8 mouse cellular contexts compared by ENCODE assay signal in the genomic region with DNA sequence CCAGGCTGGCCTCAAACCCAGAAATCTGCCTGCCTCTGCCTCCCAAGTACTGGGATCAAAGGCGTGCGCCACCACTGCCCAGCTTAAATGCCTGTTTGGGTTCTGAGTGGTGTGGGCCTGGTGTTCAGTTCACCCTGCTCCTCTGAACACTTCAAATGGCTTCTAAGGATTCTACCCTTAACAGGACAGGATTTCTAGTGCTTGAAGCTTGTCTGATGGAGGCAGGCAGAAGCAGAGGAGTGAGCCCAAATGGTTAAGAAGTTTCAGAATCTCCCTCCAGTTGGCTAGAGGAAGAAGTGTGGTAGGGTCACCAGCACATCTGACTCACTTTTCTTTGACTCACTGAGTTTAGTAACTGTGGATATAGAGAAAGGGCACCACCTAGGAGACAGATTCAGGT. TPM values are rescaled to one million over a fixed set of nuclear protein-coding genes. Genes with fewer than 3 reads are reported as not detected.
DNase-seq lines count a peak whose midpoint lies in the region; ATAC-seq and TF ChIP-seq lines count a peak whose summit lies in the region.

No protein-coding gene starts in this region.

- H3K36me3 ChIP-seq in forebrain, embryonic 11.5 days (ENCODE audit: control insufficient read depth, insufficient read depth, low read length): peaks cover 3% of the 10 kb centered on the region
- peaks cover 11% of the 10 kb centered on the region for H3K36me3 ChIP-seq in forebrain, embryonic 14.5 days (ENCODE audit: control insufficient read depth, insufficient read depth, low read length)
- H3K36me3 ChIP-seq in midbrain, embryonic 11.5 days (ENCODE audit: control insufficient read depth, insufficient read depth, low read length): peaks cover 10% of the 10 kb centered on the region
- peaks cover 11% of the 10 kb centered on the region for H3K36me3 ChIP-seq in midbrain, postnatal 0 days (ENCODE audit: insufficient read depth, low read length)
- peaks cover 16% of the 10 kb centered on the region for H3K36me3 ChIP-seq in intestine, postnatal 0 days (ENCODE audit: control insufficient read depth, insufficient read depth)
- peaks cover 15% of the 10 kb centered on the region for H3K36me3 ChIP-seq in stomach, embryonic 16.5 days (ENCODE audit: control insufficient read depth, insufficient read depth, low read length)

- H3K4me3 ChIP-seq in forebrain, embryonic 11.5 days (ENCODE audit: low read depth, low read length): no peak overlapping the region
- H3K4me3 ChIP-seq in forebrain, embryonic 14.5 days (ENCODE audit: low read depth, low read length): no peak overlapping the region
- no peak overlapping the region for H3K4me3 ChIP-seq in midbrain, embryonic 11.5 days (ENCODE audit: low read depth, low read length)
- no peak overlapping the region for H3K4me3 ChIP-seq in midbrain, postnatal 0 days (ENCODE audit: low read depth, low read length)
- H3K4me3 ChIP-seq in intestine, postnatal 0 days (ENCODE audit: low read depth, low read length): no peak overlapping the region
- peak overlapping the region; percentile 43; the same call in 1 of the 2 replicates for H3K4me3 ChIP-seq in stomach, embryonic 16.5 days (replicated peaks; ENCODE audit: low read length)

- H3K9ac ChIP-seq in forebrain, embryonic 11.5 days (ENCODE audit: low read length): no peak overlapping the region
- no peak overlapping the region for H3K9ac ChIP-seq in forebrain, embryonic 14.5 days (ENCODE audit: low read length)
- H3K9ac ChIP-seq in midbrain, embryonic 11.5 days (ENCODE audit: low read length): no peak overlapping the region; the same call in 1 of the 2 replicates
- no peak overlapping the region for H3K9ac ChIP-seq in midbrain, postnatal 0 days (replicated peaks; ENCODE audit: low read length, poor library complexity, severe bottlenecking)
- no peak overlapping the region for H3K9ac ChIP-seq in intestine, postnatal 0 days (ENCODE audit: low read depth, low read length)
- H3K9ac ChIP-seq in stomach, embryonic 16.5 days (ENCODE audit: low read length): peak overlapping the region; percentile 62

- 86% methylated on average over 2 of the region's 2 CpGs for WGBS in forebrain, embryonic 11.5 days
- 89% methylated on average over 2 of the region's 2 CpGs for WGBS in forebrain, embryonic 14.5 days
- 98% methylated on average over 2 of the region's 2 CpGs for WGBS in midbrain, embryonic 11.5 days
- WGBS in midbrain, postnatal 0 days: 89% methylated on average over 2 of the region's 2 CpGs
- WGBS in intestine, postnatal 0 days: 86% methylated on average over 2 of the region's 2 CpGs
- 88% methylated on average over 2 of the region's 2 CpGs for WGBS in stomach, embryonic 16.5 days

- no peak for TF ChIP-seq CTCF in midbrain, postnatal 0 days (IDR thresholded peaks at IDR 0.05)
- no peak for TF ChIP-seq CTCF in intestine, postnatal 0 days (IDR thresholded peaks at IDR 0.05; ENCODE audit: low read depth)

- no peaks in the 10 kb centered on the region for H3K9me3 ChIP-seq in forebrain, embryonic 11.5 days (ENCODE audit: control insufficient read depth, low read length)
- H3K9me3 ChIP-seq in forebrain, embryonic 14.5 days (replicated peaks; ENCODE audit: control insufficient read depth, low read length): no peaks in the 10 kb centered on the region
- H3K9me3 ChIP-seq in midbrain, embryonic 11.5 days (ENCODE audit: control insufficient read depth, low read length): no peaks in the 10 kb centered on the region
- no peaks in the 10 kb centered on the region for H3K9me3 ChIP-seq in midbrain, postnatal 0 days (ENCODE audit: low read length)
- H3K9me3 ChIP-seq in intestine, postnatal 0 days (ENCODE audit: control insufficient read depth): no peaks in the 10 kb centered on the region
- no peaks in the 10 kb centered on the region for H3K9me3 ChIP-seq in stomach, embryonic 16.5 days (replicated peaks; ENCODE audit: control insufficient read depth, low read length)

- no peak for DNase-seq in forebrain, embryonic 11.5 days (ENCODE audit: low spot score)
- no peak for DNase-seq in forebrain, embryonic 14.5 days (ENCODE audit: low spot score)
- DNase-seq in midbrain, embryonic 11.5 days (ENCODE audit: low spot score, missing footprints): peak; percentile 83
- no peak for DNase-seq in midbrain, postnatal 0 days (ENCODE audit: low spot score)
- DNase-seq in ovary, postnatal 10 days (ENCODE audit: low spot score): no peak
- DNase-seq in embryo, embryonic 10 days (ENCODE audit: low spot score): no peak

- H3K27ac ChIP-seq in forebrain, embryonic 11.5 days (ENCODE audit: low read depth, low read length): peak overlapping the region; percentile 86; the same call in 1 of the 2 replicates
- H3K27ac ChIP-seq in forebrain, embryonic 14.5 days (ENCODE audit: low read depth, low read length): no peak overlapping the region
- H3K27ac ChIP-seq in midbrain, embryonic 11.5 days (ENCODE audit: low read depth, low read length): 0 out of 2 replicates have a peak overlapping the region, but pooled peaks have one; percentile 76
- H3K27ac ChIP-seq in midbrain, postnatal 0 days (ENCODE audit: low read depth, low read length): no peak overlapping the region
- peak overlapping the region; percentile 81 for H3K27ac ChIP-seq in intestine, postnatal 0 days (ENCODE audit: low read depth, low read length)
- H3K27ac ChIP-seq in stomach, embryonic 16.5 days (ENCODE audit: low read length): peak overlapping the region; percentile 95

- H3K4me2 ChIP-seq in forebrain, embryonic 11.5 days (ENCODE audit: low read depth, low read length, severe bottlenecking): no peak overlapping the region
- no peak overlapping the region for H3K4me2 ChIP-seq in forebrain, embryonic 14.5 days (ENCODE audit: low read length)
- peak overlapping the region; percentile 59; the same call in 1 of the 2 replicates for H3K4me2 ChIP-seq in midbrain, embryonic 11.5 days
- no peak overlapping the region; the same call in 1 of the 2 replicates for H3K4me2 ChIP-seq in midbrain, postnatal 0 days (ENCODE audit: low read depth, low read length, poor library complexity, severe bottlenecking)
- peak overlapping the region; percentile 64; the same call in 1 of the 2 replicates for H3K4me2 ChIP-seq in intestine, postnatal 0 days (replicated peaks; ENCODE audit: low read depth)
- H3K4me2 ChIP-seq in stomach, embryonic 16.5 days (ENCODE audit: low read depth, low read length): peak overlapping the region; percentile 62

- no peaks in the 10 kb centered on the region for H3K27me3 ChIP-seq in forebrain, embryonic 11.5 days (ENCODE audit: control insufficient read depth, insufficient read depth, low read length)
- no peaks in the 10 kb centered on the region for H3K27me3 ChIP-seq in forebrain, embryonic 14.5 days (replicated peaks; ENCODE audit: control insufficient read depth, insufficient read depth, low read length)
- H3K27me3 ChIP-seq in midbrain, embryonic 11.5 days (ENCODE audit: control insufficient read depth, insufficient read depth, low read length): no peaks in the 10 kb centered on the region
- H3K27me3 ChIP-seq in midbrain, postnatal 0 days (ENCODE audit: insufficient read depth, low read length): no peaks in the 10 kb centered on the region
- no peaks in the 10 kb centered on the region for H3K27me3 ChIP-seq in intestine, postnatal 0 days (replicated peaks; ENCODE audit: control insufficient read depth, insufficient read depth, low read length)
- H3K27me3 ChIP-seq in stomach, embryonic 16.5 days (ENCODE audit: control insufficient read depth, insufficient read depth, low read length): no peaks in the 10 kb centered on the region

- no peak for ATAC-seq in forebrain, embryonic 11.5 days (replicated peaks; ENCODE audit: low FRiP score)
- ATAC-seq in forebrain, embryonic 14.5 days: no peak
- no peak for ATAC-seq in midbrain, embryonic 11.5 days (ENCODE audit: low FRiP score)
- no peak for ATAC-seq in midbrain, postnatal 0 days (ENCODE audit: low FRiP score)
- no peak for ATAC-seq in intestine, postnatal 0 days
- ATAC-seq in stomach, embryonic 16.5 days (ENCODE audit: insufficient read depth, low FRiP score): no peak

- peaks cover 22% of the 10 kb centered on the region for H3K4me1 ChIP-seq in forebrain, embryonic 11.5 days (replicated peaks; ENCODE audit: control insufficient read depth, insufficient read depth, low read length)
- peaks cover 29% of the 10 kb centered on the region for H3K4me1 ChIP-seq in forebrain, embryonic 14.5 days (ENCODE audit: control insufficient read depth, insufficient read depth, low read length)
- H3K4me1 ChIP-seq in midbrain, embryonic 11.5 days (ENCODE audit: control insufficient read depth, insufficient read depth, low read length): peaks cover 33% of the 10 kb centered on the region
- peaks cover 20% of the 10 kb centered on the region for H3K4me1 ChIP-seq in midbrain, postnatal 0 days (ENCODE audit: insufficient read depth, low read length)
- peaks cover 13% of the 10 kb centered on the region for H3K4me1 ChIP-seq in intestine, postnatal 0 days (replicated peaks; ENCODE audit: control insufficient read depth, insufficient read depth, low read length)
- peaks cover 43% of the 10 kb centered on the region for H3K4me1 ChIP-seq in stomach, embryonic 16.5 days (ENCODE audit: control insufficient read depth, insufficient read depth, low read length)

RNA-seq across cellular contexts. Expression of a gene that starts 3.3 kb away (rescaled TPM):
- polyA plus RNA-seq in forebrain, embryonic 11.5 days (2014; fragmentation: Nextera tagmentation; extraction: Ambion mirVana): 325 and 329 TPM in 2 replicates
- polyA plus RNA-seq in forebrain, embryonic 14.5 days (2014; fragmentation: Nextera tagmentation; extraction: Ambion mirVana): 99.1 and 137 TPM in 2 replicates
- 245 and 268 TPM in 2 replicates for polyA plus RNA-seq in midbrain, embryonic 11.5 days (2014; fragmentation: Nextera tagmentation; extraction: Ambion mirVana)
- total RNA-seq in midbrain, postnatal 0 days (2014; rRNA removed): 86.5 and 89.7 TPM in 2 replicates
- 135 and 139 TPM in 2 replicates for polyA plus RNA-seq in midbrain, postnatal 0 days (2015; fragmentation: Nextera tagmentation; extraction: Ambion mirVana)
- 93.8 and 107 TPM in 2 replicates for polyA plus RNA-seq in intestine, postnatal 0 days (2015; fragmentation: Nextera tagmentation; extraction: Ambion mirVana)
- 82.1 and 83.1 TPM in 2 replicates for polyA plus RNA-seq in stomach, embryonic 16.5 days (2015; fragmentation: Nextera tagmentation; extraction: Ambion mirVana)

RNA-seq across cellular contexts. Expression of a gene that starts 9.9 kb away (rescaled TPM):
- polyA plus RNA-seq in forebrain, embryonic 11.5 days (2014; fragmentation: Nextera tagmentation; extraction: Ambion mirVana): 69.4 and 74.5 TPM in 2 replicates
- 69.5 and 71.2 TPM in 2 replicates for polyA plus RNA-seq in forebrain, embryonic 14.5 days (2014; fragmentation: Nextera tagmentation; extraction: Ambion mirVana)
- polyA plus RNA-seq in midbrain, embryonic 11.5 days (2014; fragmentation: Nextera tagmentation; extraction: Ambion mirVana): 73.9 and 84.5 TPM in 2 replicates
- 41.3 and 41.7 TPM in 2 replicates for total RNA-seq in midbrain, postnatal 0 days (2014; rRNA removed)
- 37.2 and 39.7 TPM in 2 replicates for polyA plus RNA-seq in midbrain, postnatal 0 days (2015; fragmentation: Nextera tagmentation; extraction: Ambion mirVana)
- polyA plus RNA-seq in intestine, postnatal 0 days (2015; fragmentation: Nextera tagmentation; extraction: Ambion mirVana): 74.9 and 79.5 TPM in 2 replicates
- polyA plus RNA-seq in stomach, embryonic 16.5 days (2015; fragmentation: Nextera tagmentation; extraction: Ambion mirVana): 66.2 and 77.2 TPM in 2 replicates

RNA-seq across cellular contexts. Expression of a gene that starts 20.7 kb away (rescaled TPM):
- 73.9 and 78.7 TPM in 2 replicates for polyA plus RNA-seq in forebrain, embryonic 11.5 days (2014; fragmentation: Nextera tagmentation; extraction: Ambion mirVana)
- 17.9 and 20.0 TPM in 2 replicates for polyA plus RNA-seq in forebrain, embryonic 14.5 days (2014; fragmentation: Nextera tagmentation; extraction: Ambion mirVana)
- polyA plus RNA-seq in midbrain, embryonic 11.5 days (2014; fragmentation: Nextera tagmentation; extraction: Ambion mirVana): 53.9 and 54.8 TPM in 2 replicates
- 20.5 and 21.0 TPM in 2 replicates for total RNA-seq in midbrain, postnatal 0 days (2014; rRNA removed)
- polyA plus RNA-seq in midbrain, postnatal 0 days (2015; fragmentation: Nextera tagmentation; extraction: Ambion mirVana): 13.6 and 14.7 TPM in 2 replicates
- 13.9 and 14.1 TPM in 2 replicates for polyA plus RNA-seq in intestine, postnatal 0 days (2015; fragmentation: Nextera tagmentation; extraction: Ambion mirVana)
- 40.8 and 41.5 TPM in 2 replicates for polyA plus RNA-seq in stomach, embryonic 16.5 days (2015; fragmentation: Nextera tagmentation; extraction: Ambion mirVana)

RNA-seq across cellular contexts. Expression of a gene that starts 21.1 kb away (rescaled TPM):
- 22.2 and 23.2 TPM in 2 replicates for polyA plus RNA-seq in forebrain, embryonic 11.5 days (2014; fragmentation: Nextera tagmentation; extraction: Ambion mirVana)
- 15.6 and 20.2 TPM in 2 replicates for polyA plus RNA-seq in forebrain, embryonic 14.5 days (2014; fragmentation: Nextera tagmentation; extraction: Ambion mirVana)
- polyA plus RNA-seq in midbrain, embryonic 11.5 days (2014; fragmentation: Nextera tagmentation; extraction: Ambion mirVana): 14.6 and 17.0 TPM in 2 replicates
- total RNA-seq in midbrain, postnatal 0 days (2014; rRNA removed): 27.8 and 28.2 TPM in 2 replicates
- 17.6 and 19.1 TPM in 2 replicates for polyA plus RNA-seq in midbrain, postnatal 0 days (2015; fragmentation: Nextera tagmentation; extraction: Ambion mirVana)
- polyA plus RNA-seq in intestine, postnatal 0 days (2015; fragmentation: Nextera tagmentation; extraction: Ambion mirVana): 5.8 and 6.1 TPM in 2 replicates
- polyA plus RNA-seq in stomach, embryonic 16.5 days (2015; fragmentation: Nextera tagmentation; extraction: Ambion mirVana): 19.8 and 20.3 TPM in 2 replicates

RNA-seq across cellular contexts. Expression of a gene that starts 24.0 kb away (rescaled TPM):
- 19.6 and 22.3 TPM in 2 replicates for polyA plus RNA-seq in forebrain, embryonic 11.5 days (2014; fragmentation: Nextera tagmentation; extraction: Ambion mirVana)
- 16.1 and 18.5 TPM in 2 replicates for polyA plus RNA-seq in forebrain, embryonic 14.5 days (2014; fragmentation: Nextera tagmentation; extraction: Ambion mirVana)
- 18.4 and 20.4 TPM in 2 replicates for polyA plus RNA-seq in midbrain, embryonic 11.5 days (2014; fragmentation: Nextera tagmentation; extraction: Ambion mirVana)
- total RNA-seq in midbrain, postnatal 0 days (2014; rRNA removed): 92.6 and 94.8 TPM in 2 replicates
- polyA plus RNA-seq in midbrain, postnatal 0 days (2015; fragmentation: Nextera tagmentation; extraction: Ambion mirVana): 21.1 and 24.3 TPM in 2 replicates
- 7.9 and 8.0 TPM in 2 replicates for polyA plus RNA-seq in intestine, postnatal 0 days (2015; fragmentation: Nextera tagmentation; extraction: Ambion mirVana)
- polyA plus RNA-seq in stomach, embryonic 16.5 days (2015; fragmentation: Nextera tagmentation; extraction: Ambion mirVana): 6.7 and 7.5 TPM in 2 replicates

Comparison
In these comparisons a context has a peak if more than half of its experiments do, and no peak if none do; other contexts are left out.
1. H3K27ac ChIP-seq: peak in forebrain, embryonic 11.5 days (single experiment), midbrain, embryonic 11.5 days (single experiment), intestine, postnatal 0 days (single experiment) and stomach, embryonic 16.5 days (single experiment); none in forebrain, embryonic 14.5 days (single experiment) and midbrain, postnatal 0 days (single experiment).
2. H3K4me2 ChIP-seq: peak in midbrain, embryonic 11.5 days (single experiment), intestine, postnatal 0 days (single experiment) and stomach, embryonic 16.5 days (single experiment); none in forebrain, embryonic 11.5 days (single experiment), forebrain, embryonic 14.5 days (single experiment) and midbrain, postnatal 0 days (single experiment).